Mouse (Mus musculus) kidney, adult 11 months (tissue): ENCODE results near the gene Olfr67.
"Not testable (repeated sequence)": the region's sequence is repeated elsewhere in the genome, so short reads cannot be mapped to it uniquely, and the experiment has no call there.

ENCODE experiments used
- DNase-seq: peaks from one replicate; pipeline ENCODE4 v3.0.0; 2022

Olfr67 gene

DNA sequence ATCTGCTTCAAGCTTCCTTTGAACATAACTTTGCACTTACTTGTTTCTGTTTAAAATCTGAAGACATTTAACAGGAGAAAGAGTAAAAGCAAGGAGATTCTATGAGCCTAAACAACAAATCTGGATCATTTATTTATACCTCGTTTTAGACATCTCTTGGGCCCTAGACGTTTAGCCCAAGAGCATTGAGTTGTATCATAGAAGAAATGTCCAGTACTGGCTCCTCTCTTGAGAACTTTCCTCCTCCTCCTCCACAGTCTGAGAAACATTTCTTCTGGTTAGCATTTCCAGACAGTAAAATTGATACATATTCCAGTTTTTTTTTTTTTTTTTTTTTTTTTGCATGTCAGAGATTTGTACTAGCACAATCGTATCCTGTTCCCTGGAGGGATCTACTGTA, at the start of gene Olfr67:
Gene Olfr67 (minus strand): TSS at position 101 of the 400 bp plus-strand sequence.
- no peak for DNase-seq

DNA sequence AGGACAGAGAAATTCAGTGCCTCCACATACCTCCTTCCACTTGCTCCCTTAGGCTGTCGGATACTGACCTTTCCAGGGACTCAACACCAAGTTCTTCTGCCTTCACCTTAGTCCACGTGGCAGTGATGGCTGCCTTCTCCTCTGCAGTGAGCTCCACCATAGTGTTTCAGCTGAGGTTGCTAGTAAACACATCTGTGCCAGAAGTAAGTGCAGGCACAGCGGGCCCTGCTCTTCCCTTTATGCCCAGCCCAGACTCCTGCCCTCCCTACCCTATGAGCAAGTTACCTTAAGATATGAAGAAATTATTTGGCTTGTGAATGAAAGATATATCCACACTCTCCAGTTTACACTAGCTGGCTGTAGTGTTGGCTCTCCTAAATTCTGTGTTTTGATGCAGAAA, 48.6 kb upstream of the Olfr67 start, which contains the start of gene Hbb-bh2:
Gene Hbb-bh2 (minus strand): TSS at position 253 of the 400 bp plus-strand sequence.
- DNase-seq, result no peak

DNA sequence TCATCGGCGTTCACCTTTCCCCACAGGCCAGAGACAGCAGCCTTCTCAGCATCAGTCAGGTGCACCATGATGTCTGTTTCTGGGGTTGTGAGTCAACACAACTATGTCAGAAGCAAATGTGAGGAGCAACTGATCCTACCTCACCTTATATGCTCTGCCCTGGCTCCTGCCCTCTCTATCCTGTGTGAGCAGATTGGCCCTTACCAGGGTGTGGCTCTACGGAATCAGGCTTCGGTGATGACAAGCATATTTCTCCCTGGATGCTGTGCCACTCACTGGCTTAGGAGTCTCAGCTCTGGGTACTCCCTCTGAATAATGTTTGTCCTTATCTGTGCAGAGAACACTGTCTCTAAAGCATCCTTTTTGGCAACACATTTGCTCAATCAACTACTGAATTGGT, 36.2 kb upstream of the Olfr67 start, which contains the start of gene Hbb-bs:
Gene Hbb-bs (minus strand): TSS at position 289 of the 400 bp plus-strand sequence.
- no peak for DNase-seq

DNA sequence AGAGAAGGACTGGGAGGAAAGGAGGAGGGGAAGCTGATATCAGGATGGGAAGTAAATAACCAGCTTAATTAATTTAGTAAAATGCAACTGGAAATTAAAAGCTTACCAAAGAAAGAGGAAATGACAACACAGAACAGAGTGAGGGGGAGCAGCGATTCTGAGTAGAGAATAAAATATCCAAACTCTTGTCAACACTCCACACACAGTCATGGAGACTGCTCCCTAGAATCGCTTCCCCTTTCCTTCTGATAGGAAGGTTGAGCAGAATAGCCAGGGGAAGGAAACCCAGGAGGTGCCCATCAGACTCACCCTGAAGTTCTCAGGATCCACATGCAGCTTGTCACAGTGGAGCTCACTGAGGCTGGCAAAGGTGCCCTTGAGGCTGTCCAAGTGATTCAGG, 35.5 kb upstream of the Olfr67 start:
- DNase-seq, result not testable (repeated sequence)

DNA sequence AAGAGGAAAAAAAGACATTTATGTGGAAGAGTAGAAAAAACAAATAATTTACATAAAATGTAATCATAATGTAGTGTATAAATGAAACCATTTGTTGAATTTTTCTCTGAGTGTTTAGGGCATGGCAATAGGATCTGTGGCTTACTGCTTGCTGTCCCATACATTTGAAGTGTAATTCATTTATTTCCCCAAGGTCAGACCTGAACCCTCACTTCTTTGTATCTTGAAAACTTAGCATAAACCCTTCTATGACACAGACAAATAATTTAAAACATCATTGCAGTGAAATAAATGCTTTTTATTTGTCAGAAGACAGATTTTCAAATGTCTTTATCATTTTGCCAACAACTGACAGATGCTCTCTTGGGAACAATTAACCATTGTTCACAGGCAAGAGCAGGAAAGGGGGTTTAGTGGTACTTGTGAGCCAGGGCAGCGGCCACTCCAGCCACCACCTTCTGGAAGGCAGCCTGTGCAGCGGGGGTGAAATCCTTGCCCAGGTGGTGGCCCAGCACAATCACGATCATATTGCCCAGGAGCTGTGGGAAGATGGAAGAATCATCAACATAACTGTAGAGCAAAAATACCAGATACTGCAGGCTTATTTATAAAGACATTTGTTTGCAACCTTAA, 34.8 kb upstream of the Olfr67 start:
- DNase-seq, result no peak

DNA sequence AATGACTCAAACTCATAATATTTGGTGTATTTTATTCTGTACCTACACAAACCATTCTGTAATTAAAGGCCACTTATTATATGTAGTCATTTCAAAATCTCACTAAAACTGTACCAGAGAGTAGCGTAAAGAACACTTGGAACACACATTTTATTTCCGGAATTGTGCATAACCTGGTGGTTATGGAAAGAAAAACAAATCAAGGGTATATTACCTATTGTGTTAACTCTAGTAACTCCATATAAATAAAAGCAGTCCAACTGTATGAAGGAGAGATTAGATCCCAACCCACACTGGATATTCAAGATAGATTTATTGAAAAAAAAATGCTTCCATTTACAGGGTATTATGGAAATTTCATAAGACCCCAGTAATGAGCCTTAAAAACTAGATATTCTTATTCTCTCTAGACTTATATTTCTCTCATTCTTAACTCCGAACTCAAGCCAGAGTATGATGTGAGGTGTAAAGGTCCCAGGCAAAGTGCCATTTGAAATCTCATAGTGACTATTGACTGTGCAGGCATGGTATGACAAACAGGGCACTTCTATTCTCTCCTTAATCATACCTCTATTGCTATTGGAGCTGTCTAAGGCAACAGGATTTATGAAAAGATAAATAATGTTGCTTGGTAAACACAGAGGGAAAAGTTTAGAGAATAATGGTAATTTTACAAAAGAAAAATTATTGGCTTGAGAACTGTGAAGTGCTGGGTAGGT, 34.1 kb upstream of the Olfr67 start:
- no peak for DNase-seq

DNA sequence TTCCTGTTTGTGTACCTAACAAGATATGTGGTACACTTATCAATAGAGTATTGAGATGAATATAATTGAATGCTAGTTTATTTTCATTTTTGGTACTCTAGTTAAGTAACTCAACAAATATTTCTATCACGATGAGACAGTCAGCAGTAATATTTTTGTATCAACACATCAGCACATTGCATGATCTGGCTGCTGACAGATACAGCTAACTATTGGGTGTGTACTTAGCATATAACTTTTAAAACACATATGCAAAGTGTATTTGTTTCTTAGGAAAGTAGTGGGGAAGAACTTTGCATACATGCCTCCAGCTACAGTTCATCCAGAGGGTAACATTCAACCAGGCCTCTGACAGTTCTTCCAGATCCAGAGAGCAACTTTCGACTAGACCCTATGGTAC, 33.0 kb upstream of the Olfr67 start:
- no peak for DNase-seq

DNA sequence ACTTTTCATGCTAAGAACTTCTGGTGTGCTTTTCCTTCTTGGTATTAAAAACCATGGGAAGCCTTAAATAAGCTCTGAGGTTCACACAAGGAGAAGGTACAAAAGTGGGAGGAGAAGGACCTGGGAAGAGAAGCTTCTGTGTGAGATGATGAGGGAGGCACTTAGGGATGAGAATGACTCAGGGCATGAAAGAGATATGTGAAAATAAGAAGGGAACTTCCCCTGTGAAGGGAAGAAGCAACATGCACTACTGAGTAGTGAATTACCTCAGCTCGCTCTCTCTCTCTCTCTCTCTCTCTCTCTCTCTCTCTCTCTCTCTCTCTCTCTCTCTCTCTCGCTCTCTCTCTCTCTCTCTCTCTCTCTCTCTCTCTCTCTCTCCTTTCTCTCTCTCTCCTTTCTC, 23.5 kb upstream of the Olfr67 start:
- DNase-seq, result not testable (repeated sequence)

DNA sequence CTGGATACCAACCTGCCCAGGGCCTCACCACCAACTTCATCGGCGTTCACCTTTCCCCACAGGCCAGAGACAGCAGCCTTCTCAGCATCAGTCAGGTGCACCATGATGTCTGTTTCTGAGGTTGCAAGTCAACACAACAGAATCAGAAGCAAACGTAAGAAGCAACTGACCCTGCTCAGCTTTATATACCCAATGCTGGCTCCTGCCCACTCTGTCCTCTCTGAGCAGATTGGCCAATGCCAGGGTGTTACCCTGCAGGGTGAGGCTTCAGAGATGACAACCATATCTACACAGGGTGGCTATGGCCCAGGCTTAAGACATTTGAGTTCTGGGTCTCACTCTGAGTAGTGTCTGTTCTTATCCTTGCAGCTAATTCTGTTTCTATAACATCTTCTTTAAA, 22.1 kb upstream of the Olfr67 start, which contains the start of gene Hbb-bt:
Gene Hbb-bt (minus strand): TSS at position 231 of the 400 bp plus-strand sequence.
- no peak for DNase-seq

DNA sequence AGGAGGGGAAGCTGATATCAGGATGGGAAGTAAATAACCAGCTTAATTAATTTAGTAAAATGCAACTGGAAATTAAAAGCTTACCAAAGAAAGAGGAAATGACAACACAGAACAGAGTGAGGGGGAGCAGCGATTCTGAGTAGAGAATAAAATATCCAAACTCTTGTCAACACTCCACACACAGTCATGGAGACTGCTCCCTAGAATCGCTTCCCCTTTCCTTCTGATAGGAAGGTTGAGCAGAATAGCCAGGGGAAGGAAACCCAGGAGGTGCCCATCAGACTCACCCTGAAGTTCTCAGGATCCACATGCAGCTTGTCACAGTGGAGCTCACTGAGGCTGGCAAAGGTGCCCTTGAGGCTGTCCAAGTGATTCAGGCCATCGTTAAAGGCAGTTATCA, 21.5 kb upstream of the Olfr67 start:
- not testable (repeated sequence) for DNase-seq

DNA sequence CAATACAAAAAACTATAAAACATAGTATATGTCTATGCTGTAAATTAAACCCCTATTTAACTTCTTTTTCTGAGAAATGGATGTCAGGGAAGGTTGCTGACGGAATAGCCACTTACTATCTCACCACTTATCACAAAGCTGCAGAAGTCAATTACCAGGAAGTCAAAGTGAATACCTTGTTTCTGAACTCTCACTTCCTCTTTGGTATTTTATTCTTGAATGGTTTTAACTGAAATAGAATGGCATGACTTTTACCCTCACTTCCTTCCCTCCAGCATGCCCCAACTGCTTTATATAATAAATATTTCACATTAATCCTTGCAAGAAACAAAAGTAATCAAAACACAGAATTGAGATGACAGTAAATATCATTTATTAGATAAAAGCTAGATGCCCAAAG, 20.6 kb upstream of the Olfr67 start:
- DNase-seq, result no peak

DNA sequence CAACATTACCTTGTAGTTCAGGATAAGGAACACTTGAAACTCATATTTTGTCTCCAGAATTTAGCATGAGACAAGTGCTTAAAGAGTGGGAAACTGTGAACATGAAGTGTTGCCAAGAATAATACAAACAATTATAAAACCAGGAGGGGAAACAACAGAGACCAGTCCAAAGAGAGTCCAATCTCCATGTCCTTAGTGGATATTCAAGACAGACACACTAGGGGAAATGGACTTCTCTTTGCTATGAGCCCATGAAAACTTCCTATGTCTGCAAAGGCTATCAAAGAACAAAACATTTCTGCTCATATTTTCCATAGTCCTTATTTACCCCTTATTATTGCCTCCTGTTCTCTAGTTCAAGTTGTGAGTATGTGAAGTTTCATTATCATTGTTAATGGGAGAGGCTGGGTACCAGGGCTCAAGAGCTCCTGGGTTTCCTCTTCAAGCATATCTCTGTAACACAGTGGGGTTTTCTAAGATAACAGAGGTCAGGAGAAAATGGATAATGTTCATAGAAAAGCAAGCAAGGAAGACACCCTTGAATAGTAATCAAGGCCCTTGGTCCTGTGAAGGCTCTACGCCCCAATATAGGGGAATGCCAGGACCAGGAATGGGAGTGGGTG, 19.7 kb upstream of the Olfr67 start:
- DNase-seq, result no peak

DNA sequence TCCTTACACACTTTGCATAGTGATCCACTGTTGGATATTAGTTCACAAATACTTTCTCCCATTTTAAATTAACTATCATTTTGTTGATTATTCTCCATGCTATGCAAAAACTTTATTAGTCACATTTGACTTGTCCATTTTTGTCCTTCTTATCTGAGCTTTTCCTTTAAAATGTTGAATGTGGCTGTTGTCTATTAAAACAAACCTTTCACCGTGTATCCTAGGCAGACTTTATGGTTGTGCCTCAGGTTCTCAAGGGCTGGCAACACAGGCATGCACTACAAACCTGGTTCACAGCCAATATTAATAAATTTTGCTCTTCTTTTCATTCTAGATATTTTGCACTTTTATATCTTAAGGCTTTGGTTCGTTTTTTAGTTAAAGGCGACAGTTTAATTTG, 19.1 kb upstream of the Olfr67 start:
- DNase-seq, result no peak

DNA sequence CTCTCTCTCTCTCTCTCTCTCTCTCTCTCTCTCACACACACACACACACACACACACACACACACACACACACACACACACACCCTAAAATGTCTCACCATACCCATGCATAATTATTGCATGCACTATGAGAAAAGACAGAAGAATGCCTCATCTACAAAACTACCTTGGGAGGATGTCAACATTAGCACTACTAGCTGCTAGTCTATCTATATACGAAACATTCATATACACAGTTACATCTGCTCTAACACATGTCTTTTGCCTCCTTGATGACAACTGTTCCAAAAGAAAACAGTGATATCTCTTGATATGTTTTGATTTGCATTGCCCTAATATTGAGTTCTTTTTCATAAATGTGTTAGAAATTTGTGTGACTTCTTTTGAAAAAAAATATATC, 18.7 kb upstream of the Olfr67 start:
- no peak for DNase-seq

DNA sequence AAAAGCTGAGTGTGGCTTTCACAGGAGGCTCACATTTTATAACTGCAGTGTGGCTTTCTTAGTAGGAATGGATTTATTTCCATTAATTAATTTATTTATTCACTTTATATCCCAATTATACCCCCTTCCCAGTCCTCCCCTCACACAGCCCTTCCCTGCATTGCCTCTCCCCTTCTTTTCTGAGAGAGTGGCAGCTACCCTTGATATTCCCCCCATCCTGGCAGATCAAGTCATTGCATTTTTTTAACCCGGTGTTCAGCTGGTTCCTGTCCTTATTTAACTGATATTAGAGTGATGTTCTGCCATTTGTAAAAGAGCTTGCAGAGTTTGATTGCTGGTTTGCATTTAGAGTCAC, 18.2 kb upstream of the Olfr67 start:
- no peak for DNase-seq

DNA sequence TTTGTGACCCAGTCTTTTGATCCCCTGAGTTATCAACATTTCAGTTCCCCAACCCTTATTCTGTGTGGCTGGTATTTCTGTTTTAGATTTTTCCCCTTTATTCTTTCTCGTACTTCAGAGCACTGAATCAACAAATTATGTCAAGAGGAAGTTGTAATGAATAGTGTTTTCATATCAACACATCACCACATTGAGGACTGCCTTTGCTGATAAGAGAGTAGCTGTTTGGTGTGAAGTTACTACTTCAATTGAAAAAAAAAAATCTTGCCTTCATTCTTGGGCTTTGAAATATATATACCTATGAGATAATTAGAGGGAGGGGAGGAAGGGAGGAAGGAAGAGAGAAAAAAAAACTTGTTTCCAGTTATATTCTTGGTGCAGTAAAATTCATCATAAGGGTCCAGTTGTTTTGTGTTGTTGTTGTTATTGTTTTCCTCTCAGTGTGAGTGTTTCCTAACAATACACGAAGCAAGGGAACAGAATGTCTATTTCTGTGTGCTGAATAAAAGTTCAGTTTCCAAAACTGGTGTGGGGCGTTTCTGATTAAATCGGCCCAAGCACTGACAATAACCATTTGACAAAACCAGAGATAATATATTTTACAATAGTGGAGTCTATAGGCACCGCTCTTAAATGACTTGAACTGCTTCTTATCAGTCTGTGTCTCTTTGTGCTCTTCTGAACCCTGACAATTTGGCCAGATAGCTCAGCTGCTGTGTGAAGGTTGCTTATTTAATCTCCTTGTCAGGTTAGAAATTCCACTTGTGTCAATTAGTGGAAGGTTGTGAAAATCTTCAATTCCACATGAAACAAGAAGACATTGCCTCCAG, 17.6 kb upstream of the Olfr67 start:
- DNase-seq, result no peak

DNA sequence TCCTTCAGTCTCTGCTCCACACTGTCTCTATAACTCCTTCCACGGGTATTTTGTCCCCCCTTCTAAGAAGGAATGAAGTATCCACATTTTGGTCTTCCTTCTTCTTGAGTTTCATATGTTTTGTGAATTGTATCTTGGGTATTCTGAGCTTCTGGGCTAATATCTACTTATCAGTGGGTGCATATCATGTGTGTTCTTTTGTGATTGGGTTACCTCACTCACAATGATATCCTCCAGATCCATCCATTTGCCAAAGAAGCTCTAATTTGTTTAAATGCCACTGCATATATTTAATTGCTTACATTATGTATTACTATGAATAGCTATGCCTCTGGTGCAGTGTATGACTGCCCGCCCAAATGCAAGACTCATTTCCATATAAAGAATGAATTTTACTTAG, 16.5 kb upstream of the Olfr67 start:
- not testable (repeated sequence) for DNase-seq

DNA sequence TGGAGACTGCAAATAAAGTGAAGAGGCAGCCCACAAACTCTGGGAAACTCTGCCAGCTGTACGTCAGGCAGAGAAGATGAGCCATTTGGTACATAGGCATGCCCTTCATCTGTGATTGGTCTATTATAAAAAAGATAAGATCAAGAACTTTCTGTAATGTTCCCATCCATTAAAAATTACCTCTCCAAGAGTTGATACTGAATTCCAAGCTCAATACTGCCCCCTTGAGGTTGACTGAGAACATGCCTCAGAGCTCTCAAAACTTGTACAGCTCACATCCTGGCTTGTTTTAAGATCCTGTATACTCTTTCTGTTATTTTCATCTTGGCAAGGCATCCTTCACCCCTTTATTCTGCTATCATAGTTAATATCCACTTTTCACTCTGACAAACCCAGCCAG, 15.2 kb upstream of the Olfr67 start:
- no peak for DNase-seq

DNA sequence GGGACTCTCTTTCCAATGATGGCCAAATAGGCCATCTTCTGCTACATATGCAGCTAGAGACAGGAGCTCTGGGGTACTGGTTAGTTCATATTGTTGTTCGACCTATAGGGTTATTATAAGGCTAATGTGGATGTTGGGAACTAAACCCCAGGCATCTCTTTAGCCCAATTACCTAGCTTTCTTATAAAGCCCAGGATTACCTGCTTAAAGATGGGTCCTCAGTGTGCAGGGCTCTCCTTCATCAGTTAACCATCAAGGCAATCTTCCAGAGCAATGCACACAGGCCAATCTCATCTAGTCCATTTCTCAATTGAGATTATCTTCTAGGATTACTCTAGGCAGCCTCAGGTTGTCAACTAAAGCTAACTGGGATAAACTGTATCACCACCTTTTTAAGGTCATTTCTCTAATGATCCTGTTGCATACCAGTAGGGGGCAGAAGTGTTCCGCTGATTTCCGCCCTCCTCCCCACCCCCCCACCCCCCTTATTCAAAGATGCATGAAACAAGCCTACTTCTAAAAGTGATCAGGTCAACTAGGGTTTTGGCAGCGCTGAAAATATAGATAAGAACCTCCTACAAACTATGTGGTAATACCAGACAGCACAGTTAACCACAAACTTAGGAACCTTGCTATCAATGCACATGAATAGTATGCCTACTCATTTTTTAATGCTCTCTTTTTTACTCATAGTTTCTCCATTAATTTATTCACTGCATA, 1.2 kb upstream of the Olfr67 start:
- no peak for DNase-seq

DNA sequence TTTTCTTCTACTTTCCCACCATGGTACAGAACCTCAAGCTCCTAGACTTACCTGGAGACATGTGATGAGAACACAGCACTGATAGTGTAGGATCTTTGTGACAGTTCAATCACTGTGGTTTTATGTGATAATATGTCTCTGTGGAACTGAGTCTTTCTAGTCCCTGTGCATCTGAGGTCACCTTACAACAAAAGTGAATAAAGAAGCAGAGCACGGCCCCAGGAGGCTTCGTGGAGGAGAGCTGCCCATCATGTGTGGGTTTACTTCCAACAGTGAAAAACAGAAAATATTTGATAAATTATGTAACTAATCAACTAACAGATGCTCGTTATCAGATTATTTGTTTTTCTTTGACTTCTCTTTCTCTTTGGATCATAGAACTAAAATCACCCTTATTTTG, 12.0 kb downstream of the Olfr67 start, which contains the start of gene Olfr68:
Gene Olfr68 (minus strand): TSS at position 101 of the 400 bp plus-strand sequence.
- DNase-seq, result no peak

DNA sequence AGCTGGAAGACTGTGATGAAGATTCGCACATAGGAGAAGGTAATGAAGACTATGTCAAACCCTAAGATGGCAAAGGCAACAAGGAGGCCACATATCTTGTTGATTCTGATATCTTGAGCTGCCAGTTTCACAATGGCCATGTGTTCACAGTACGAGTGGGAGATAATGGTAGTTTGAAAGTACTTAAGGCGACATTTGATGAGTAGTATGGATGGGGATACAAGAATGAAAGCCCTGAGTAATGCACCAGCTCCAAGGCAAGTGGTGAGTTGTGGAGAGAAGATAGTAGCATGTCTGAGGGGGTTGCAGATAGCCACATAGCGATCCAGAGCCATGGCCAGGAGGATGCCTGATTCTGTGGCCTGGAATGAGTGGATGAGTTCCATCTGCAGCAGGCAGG, 14.0 kb downstream of the Olfr67 start:
- not testable (repeated sequence) for DNase-seq

DNA sequence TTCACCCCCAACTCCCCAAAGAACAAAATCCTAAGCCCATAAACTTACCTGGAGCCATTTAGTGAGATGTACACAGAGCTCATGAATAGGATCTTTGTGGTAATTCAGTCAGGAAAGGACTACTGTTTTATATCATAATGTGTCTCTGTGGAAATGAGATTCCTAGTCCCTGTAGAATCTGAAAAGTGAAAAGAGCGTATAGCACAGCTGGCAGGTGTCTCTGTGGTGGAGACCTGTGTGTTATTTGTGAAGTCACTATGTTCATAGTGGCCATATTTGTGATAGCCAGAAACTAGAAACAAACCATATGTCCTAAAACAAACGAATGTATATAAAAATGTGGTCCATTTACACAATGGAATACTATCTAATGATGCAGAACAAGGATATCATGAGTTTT, 20.1 kb downstream of the Olfr67 start, which contains the start of gene Olfr69:
Gene Olfr69 (minus strand): TSS at position 101 of the 400 bp plus-strand sequence.
- DNase-seq, result no peak
